Mouse (Mus musculus) heart, postnatal 0 days (tissue): ENCODE data around the gene Tmsb15l.

Source experiments
- CTCF ChIP-seq: IDR thresholded peaks from 2 replicates; pipeline ENCODE4 v1.5.1; 2016; ENCODE audit warnings: antibody characterized with exemption, control low read depth, low read depth
- EP300 ChIP-seq: IDR thresholded peaks from 2 replicates; pipeline ENCODE4 v1.6.1; 2016; ENCODE audit warnings: antibody characterized with exemption, low read depth

GRCm38 (mm10) chrX:136937985-136938384, 38.7 kb downstream of the Tmsb15l start:
- no peak for TF ChIP-seq CTCF
- TF ChIP-seq EP300, result no peak
